Mouse (Mus musculus) small intestine, adult 2 months (tissue): ENCODE data around the gene Etnk1. TPM values are rescaled to one million over a fixed set of nuclear protein-coding genes. Genes with fewer than 3 reads are reported as not detected.
"Not testable (repeated sequence)": the region's sequence is repeated elsewhere in the genome, so short reads cannot be mapped to it uniquely, and the experiment has no call there.

Experiments used
- H3K27ac ChIP-seq: fragments of 200-500 bp; 2 replicates; pipeline ENCODE4 v1.5.1; 2012; ENCODE audit warnings: low read depth, low read length, control low read depth, inconsistent platforms; ENCODE audit not compliant: insufficient read depth
- H3K27me3 ChIP-seq: fragments of 200-500 bp; 2 replicates; pipeline ENCODE4 v1.6.1; 2012; ENCODE audit warnings: mild to moderate bottlenecking, moderate library complexity, low read length, inconsistent platforms; ENCODE audit not compliant: control insufficient read depth, insufficient read depth
- H3K36me3 ChIP-seq: fragments of 200-500 bp; 2 replicates; pipeline ENCODE4 v1.6.1; 2012; ENCODE audit warnings: mild to moderate bottlenecking, low read length, control low read depth, inconsistent platforms; ENCODE audit not compliant: control insufficient read depth, insufficient read depth
- H3K4me1 ChIP-seq: fragments of 200-500 bp; 2 replicates; pipeline ENCODE4 v1.6.1; 2012; ENCODE audit warnings: low read length, inconsistent platforms, mixed read lengths; ENCODE audit not compliant: control insufficient read depth, insufficient read depth, insufficient read length
- H3K4me3 ChIP-seq: fragments of 200-500 bp; 2 replicates; pipeline ENCODE4 v1.5.1; 2012; ENCODE audit warnings: low read depth, mild to moderate bottlenecking, control low read depth, inconsistent platforms, low read length, moderate library complexity
- CTCF ChIP-seq: fragments of 200-500 bp; IDR thresholded peaks from 2 replicates; pipeline ENCODE4 v1.5.1; 2012; ENCODE audit warnings: low read depth, mild to moderate bottlenecking, control low read depth, inconsistent platforms, low read length, moderate library complexity, mixed read lengths; ENCODE audit not compliant: insufficient replicate concordance, insufficient read length; ENCODE audit errors: extremely low read depth
- POLR2A ChIP-seq: fragments of 200-500 bp; IDR thresholded peaks from 2 replicates; pipeline ENCODE4 v1.6.1; 2012; ENCODE audit warnings: low read depth, mild to moderate bottlenecking, control low read depth, inconsistent platforms, low read length, moderate library complexity
- WGBS: fragments of 180-500 bp; shearing (Covaris S2); methylation state at CpG from one replicate; pipeline ENCODE4 v1.1.7; 2018; 5-methylcytosine and 5-hydroxymethylcytosine counted together
- polyA plus RNA-seq: library from polyadenylated mRNA; depleted of rRNA; stranded (reverse); fragments of >200 nt; gene quantifications from 2 replicates; pipeline ENCODE4 v1.2.3, GENCODE M21; 2012

Gene Etnk1
- polyA plus RNA-seq, 1 experiment, result 77.7 TPM

GRCm38 (mm10) chr6:143133150-143133549, 33.9 kb upstream of the Etnk1 start:
- WGBS, result 33% methylated on average over 2 of the region's 2 CpGs
- no peaks in the 10 kb centered on the region for H3K36me3 ChIP-seq
- H3K4me1 ChIP-seq, result peaks cover 4% of the 10 kb centered on the region; the same call in 1 of the 2 replicates
- no peak for TF ChIP-seq POLR2A
- no peak for TF ChIP-seq CTCF
- no peak overlapping the region for H3K4me3 ChIP-seq
- H3K27me3 ChIP-seq, result no peaks in the 10 kb centered on the region
- no peak overlapping the region for H3K27ac ChIP-seq

GRCm38 (mm10) chr6:143135097-143135496, 31.9 kb upstream of the Etnk1 start:
- H3K4me3 ChIP-seq, result no peak overlapping the region
- TF ChIP-seq CTCF, result no peak
- TF ChIP-seq POLR2A, result no peak
- peaks cover 4% of the 10 kb centered on the region; the same call in 1 of the 2 replicates for H3K4me1 ChIP-seq
- WGBS, result 80% methylated on average over 13 of the region's 13 CpGs
- no peaks in the 10 kb centered on the region for H3K27me3 ChIP-seq
- H3K27ac ChIP-seq, result no peak overlapping the region
- no peaks in the 10 kb centered on the region for H3K36me3 ChIP-seq

- WGBS, result 96% methylated on average over 7 of the region's 7 CpGs
- peaks cover 6% of the 10 kb centered on the region; the same call in 1 of the 2 replicates for H3K4me1 ChIP-seq
These were observed 30.3 kb upstream of the Etnk1 start for GRCm38 (mm10) chr6:143136688-143137087.

GRCm38 (mm10) chr6:143137341-143137740, 29.7 kb upstream of the Etnk1 start:
- peaks cover 7% of the 10 kb centered on the region; the same call in 1 of the 2 replicates for H3K4me1 ChIP-seq
- H3K27me3 ChIP-seq, result no peaks in the 10 kb centered on the region
- no peak overlapping the region for H3K4me3 ChIP-seq
- WGBS, result 54% methylated on average over 5 of the region's 5 CpGs
- TF ChIP-seq CTCF (no peak), POLR2A (no peak)
- no peaks in the 10 kb centered on the region for H3K36me3 ChIP-seq
- H3K27ac ChIP-seq, result no peak overlapping the region

More at GRCm38 (mm10) chr6:143136688-143137087, 30.3 kb upstream of the Etnk1 start:
- TF ChIP-seq CTCF (no peak), POLR2A (no peak)
- H3K36me3 ChIP-seq, result no peaks in the 10 kb centered on the region
- no peak overlapping the region for H3K4me3 ChIP-seq
- no peaks in the 10 kb centered on the region for H3K27me3 ChIP-seq
- no peak overlapping the region for H3K27ac ChIP-seq

- no peak for TF ChIP-seq POLR2A
- TF ChIP-seq CTCF, result no peak
- H3K36me3 ChIP-seq, result no peaks in the 10 kb centered on the region
- no peak overlapping the region for H3K4me3 ChIP-seq
- peaks cover 6% of the 10 kb centered on the region; the same call in 1 of the 2 replicates for H3K4me1 ChIP-seq
- H3K27ac ChIP-seq, result no peak overlapping the region
- 85% methylated on average over 2 of the region's 2 CpGs for WGBS
- H3K27me3 ChIP-seq, result no peaks in the 10 kb centered on the region
These were observed 27.6 kb upstream of the Etnk1 start for GRCm38 (mm10) chr6:143139417-143139816.

GRCm38 (mm10) chr6:143140884-143141283, 26.1 kb upstream of the Etnk1 start:
- Histone ChIP-seq H3K4me1 (peaks cover 11% of the 10 kb centered on the region; the same call in 1 of the 2 replicates), H3K27ac (no peak overlapping the region), H3K36me3 (no peaks in the 10 kb centered on the region), H3K4me3 (no peak overlapping the region), H3K27me3 (no peaks in the 10 kb centered on the region)
- WGBS, result 86% methylated on average over 9 of the region's 9 CpGs
- TF ChIP-seq CTCF (no peak), POLR2A (no peak)

- not testable (repeated sequence) for H3K27me3 ChIP-seq, H3K4me3 ChIP-seq, H3K36me3 ChIP-seq
- peak overlapping the region; percentile 81 for H3K27ac ChIP-seq
- 54% methylated on average over 10 of the region's 10 CpGs for WGBS
- H3K4me1 ChIP-seq, result peaks cover 11% of the 10 kb centered on the region; the same call in 1 of the 2 replicates
These were observed 25.1 kb upstream of the Etnk1 start for GRCm38 (mm10) chr6:143141624-143142592.
